Mouse (Mus musculus) cerebellum, adult (tissue): ENCODE measurements around the gene Cbln4.

Experiments used
- ATAC-seq: cut with Nextera tagmentation; 2 replicates; pipeline ENCODE4 v1.9.2; 2017; ENCODE audit warnings: mild to moderate bottlenecking, moderate library complexity, mixed read lengths; ENCODE audit not compliant: insufficient number of reproducible peaks, low FRiP score, low TSS enrichment

The Cbln4 gene

GRCm38 (mm10) chr2:172043235-172043610, at the start of gene Cbln4:
Gene Cbln4, minus strand, starts transcription at chr2:172043466.
- no peak for ATAC-seq

GRCm38 (mm10) chr2:172078596-172078995, 35.3 kb upstream of the Cbln4 start:
- no peak for ATAC-seq

- ATAC-seq = no peak
These were observed 33.0 kb upstream of the Cbln4 start for GRCm38 (mm10) chr2:172076295-172076694.

GRCm38 (mm10) chr2:172062876-172063275, 19.6 kb upstream of the Cbln4 start:
- ATAC-seq = no peak

DNA sequence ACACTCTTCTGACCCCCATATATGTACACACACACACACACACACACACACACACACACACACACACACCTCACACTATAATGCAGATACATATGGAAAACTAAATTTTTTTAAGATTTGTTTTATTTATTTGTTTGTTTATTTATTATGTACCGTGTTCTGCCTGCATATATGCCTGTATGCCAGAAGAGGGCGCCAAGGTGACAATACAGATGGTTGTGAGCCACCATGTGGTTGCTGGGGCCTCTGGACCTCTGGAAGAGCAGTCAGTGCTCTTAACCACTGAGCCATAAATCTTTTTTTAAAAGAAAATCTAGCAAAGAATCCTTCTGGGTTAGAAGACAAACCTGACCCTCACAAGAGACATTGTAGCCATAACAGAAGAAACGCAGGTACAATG, 16.5 kb upstream of the Cbln4 start:
- ATAC-seq = no peak

GRCm38 (mm10) chr2:172058936-172059665, 15.8 kb upstream of the Cbln4 start:
- no peak for ATAC-seq

- no peak for ATAC-seq
These were observed 2.7 kb upstream of the Cbln4 start for GRCm38 (mm10) chr2:172046002-172046401.

DNA sequence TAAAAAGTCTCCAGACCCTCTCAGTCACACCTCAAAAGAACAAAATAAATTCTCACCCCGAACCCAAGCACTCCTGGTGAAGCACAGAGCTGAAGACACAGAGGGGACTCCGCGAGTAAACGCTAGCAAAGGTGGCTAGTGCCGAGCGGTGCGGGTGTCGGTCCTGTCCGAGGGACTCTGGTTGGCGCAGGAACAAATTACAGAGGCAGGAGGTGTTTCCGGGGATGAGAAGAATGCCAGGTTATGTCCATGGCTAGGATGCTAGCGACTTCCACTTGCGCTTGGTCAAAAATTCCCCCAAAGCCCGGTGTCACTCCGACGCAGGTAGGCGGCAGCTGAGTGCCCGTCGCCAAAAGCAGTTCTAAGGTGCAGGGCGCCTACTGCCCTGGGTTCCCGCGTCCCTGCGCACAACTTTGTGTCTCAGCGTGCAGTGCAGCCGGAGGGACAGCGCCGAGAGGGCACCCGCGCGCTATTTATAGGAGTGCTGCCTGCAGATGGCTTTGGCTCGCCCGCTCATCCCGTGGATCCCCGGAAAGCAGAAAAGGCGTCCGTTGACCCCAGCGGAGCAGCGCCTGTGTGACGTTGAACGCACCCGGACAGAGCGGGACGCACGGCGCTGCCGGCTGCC, 545 bp downstream of the Cbln4 start:
- no peak for ATAC-seq

DNA sequence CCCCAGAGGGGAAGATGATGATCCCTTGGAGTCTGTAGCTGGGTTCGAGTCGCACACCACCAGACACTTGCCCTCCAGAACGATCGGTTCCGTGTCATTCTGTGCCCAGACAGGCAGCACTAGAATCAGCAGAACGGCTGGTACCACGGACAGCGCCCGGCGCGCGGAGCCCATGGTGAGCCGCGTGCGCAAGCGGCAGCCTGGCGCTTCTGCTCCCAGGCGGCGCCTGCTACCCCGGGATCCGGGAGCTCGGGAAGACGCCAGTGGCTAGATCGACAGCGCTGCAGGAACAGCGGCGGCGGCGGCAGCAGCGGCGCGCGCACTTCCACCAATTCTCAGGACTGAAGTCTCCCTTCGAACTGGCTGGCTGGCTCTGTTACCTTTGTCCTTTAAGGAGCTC, 1.1 kb downstream of the Cbln4 start:
- ATAC-seq = no peak

DNA sequence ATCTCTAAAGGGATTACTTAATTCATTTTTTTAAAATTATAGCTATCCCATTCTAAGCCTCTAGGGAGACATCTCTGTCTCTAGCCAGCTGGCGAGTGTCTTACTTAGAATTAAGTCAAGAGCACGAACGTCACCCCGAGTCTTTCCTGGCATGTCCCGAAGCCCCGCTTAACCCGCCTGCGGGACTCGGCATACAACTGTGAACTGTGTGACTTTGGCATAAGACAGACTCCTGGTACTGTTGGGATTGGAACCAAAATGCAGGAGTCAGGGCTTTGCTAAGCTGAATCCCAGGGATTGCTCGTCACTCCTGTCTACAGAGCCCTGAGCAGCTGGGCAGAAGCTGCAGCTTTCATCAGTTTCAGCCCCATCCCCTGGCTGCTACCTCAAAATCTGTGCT, 2.4 kb downstream of the Cbln4 start:
- ATAC-seq = no peak

- ATAC-seq = no peak
These were observed 3.7 kb downstream of the Cbln4 start for GRCm38 (mm10) chr2:172039601-172040000.

GRCm38 (mm10) chr2:172034281-172034680, 9.0 kb downstream of the Cbln4 start:
- no peak for ATAC-seq

DNA sequence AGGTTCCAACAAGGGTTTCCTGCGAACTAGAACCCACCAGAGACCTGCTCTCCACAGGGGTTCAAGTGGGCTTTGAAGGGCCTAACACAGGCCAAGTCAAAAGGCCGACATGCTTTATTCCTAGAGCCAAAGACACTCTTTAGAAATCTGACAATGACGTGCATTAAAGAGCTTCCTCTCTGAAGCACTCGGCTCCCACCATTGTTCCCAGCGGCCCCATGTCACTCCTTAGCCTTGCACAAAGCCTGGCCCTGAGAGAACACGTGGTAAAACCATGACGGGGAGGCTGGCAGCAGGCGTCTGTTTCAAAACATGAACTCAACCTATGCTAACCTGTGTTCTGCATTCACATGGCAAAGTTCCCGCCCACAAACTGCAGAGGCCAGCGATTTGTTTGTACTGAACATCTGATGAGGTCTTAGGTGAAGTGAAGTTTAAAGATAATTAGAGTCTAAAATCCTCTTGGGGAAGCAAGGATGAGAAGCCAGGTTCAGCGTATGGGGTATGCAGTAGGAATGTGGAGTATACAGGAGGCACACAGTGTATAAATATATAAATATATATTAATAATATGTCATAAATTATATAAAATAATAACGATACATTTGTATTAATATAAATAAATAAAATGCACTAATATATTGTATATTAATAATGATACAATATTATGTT, 17.7 kb downstream of the Cbln4 start:
- no peak for ATAC-seq

DNA sequence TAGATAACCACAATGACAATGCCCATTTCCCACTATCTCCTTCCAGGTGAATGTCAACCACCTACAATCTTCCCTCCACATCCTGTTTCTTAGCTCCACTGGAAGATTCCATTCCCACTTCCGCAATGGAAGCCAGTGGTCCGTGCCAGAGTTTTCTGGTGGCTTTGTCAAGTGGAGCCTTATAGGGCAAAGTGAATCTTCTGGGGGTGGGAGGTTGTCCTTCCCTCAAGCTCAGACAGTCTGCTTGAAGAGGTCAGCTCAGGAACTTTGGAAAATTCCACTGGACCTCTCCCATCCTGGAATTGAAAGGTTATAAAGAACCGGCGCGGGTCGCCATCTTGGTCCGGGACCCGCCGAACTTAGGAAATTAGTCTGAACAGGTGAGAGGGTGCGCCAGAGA, 36.5 kb downstream of the Cbln4 start:
- ATAC-seq = no peak

DNA sequence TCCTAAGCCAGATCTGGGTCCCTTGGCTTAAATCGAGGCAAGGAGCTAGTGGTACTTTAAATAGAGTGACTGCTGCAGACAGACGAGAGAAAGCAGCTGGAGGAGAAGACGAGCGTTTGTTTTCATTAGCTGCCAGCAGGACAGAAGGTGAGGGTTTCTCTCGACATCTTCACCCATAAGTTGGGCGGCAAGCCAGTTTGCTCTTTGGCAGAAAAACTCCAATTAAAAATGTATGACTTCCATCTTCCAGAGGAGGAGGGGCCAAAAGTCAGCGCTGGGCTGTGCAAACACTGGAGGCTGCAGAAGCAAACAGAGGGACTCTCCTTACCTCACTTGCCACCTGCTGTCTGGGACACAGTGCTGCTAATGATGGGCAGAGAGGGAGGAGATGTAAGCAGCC, 37.3 kb downstream of the Cbln4 start:
- ATAC-seq = no peak; the same call in 1 of the 2 replicates

GRCm38 (mm10) chr2:172004029-172004984, 39.0 kb downstream of the Cbln4 start:
- no peak for ATAC-seq

GRCm38 (mm10) chr2:171996979-171997686, 46.1 kb downstream of the Cbln4 start:
- ATAC-seq = no peak

DNA sequence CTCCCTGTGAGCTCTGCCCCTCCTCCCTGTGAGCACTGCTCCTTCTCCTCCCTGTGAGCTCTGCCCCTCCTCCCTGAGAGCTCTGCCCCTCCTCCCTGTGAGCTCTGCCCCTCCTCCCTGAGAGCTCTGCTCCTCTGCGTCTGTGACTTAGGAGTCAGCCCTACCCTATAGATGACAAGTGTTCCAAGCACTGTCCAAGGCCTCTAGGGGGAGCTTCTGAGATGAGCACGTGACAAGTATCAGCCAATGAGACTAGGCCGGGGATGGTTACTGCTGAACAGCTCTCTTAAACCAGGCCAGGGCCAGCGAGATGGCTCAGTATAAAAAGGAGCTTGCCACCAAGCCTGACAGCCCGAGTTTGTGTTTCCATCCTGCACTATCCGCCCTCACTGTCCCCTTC, 48.4 kb downstream of the Cbln4 start:
- no peak for ATAC-seq

- no peak for ATAC-seq
These were observed 49.0 kb downstream of the Cbln4 start for GRCm38 (mm10) chr2:171994240-171994639.

GRCm38 (mm10) chr2:171986686-171987085, 56.6 kb downstream of the Cbln4 start:
- no peak for ATAC-seq
